Mouse (Mus musculus): ENCODE measurements at regions not wholly inside any gene's neighbourhood (a gene's known extent, or its start where the extent isn't known, plus 50 kb on each side); places are given as distances from the start of the nearest gene placed in this dataset.
A peak's percentile ranks its signal among the peaks of the same experiment; 100 is the strongest.

- Histone ChIP-seq H3K36me3 (ENCODE audit: control insufficient read depth, insufficient read depth, low read length) (no peaks in the 10 kb centered on the region), H3K9me3 (ENCODE audit: control insufficient read depth, low read length) (peaks cover 12% of the 10 kb centered on the region; the same call in 1 of the 2 replicates), H3K27me3 (replicated peaks; ENCODE audit: control insufficient read depth, insufficient read depth, low read length) (no peaks in the 10 kb centered on the region), H3K4me3 (ENCODE audit: low read depth, low read length) (no peak overlapping the region), H3K27ac (replicated peaks; ENCODE audit: low read depth, low read length) (no peak overlapping the region), H3K4me2 (ENCODE audit: low read depth, low read length) (no peak overlapping the region), H3K9ac (ENCODE audit: low read depth, low read length) (no peak overlapping the region), H3K4me1 (ENCODE audit: control insufficient read depth, insufficient read depth, low read length) (peaks cover 10% of the 10 kb centered on the region; the same call in 1 of the 2 replicates)
- peak; percentile 58 for DNase-seq (ENCODE audit: low spot score)
- ATAC-seq (ENCODE audit: low read depth): peak; percentile 82
- WGBS: 37% methylated on average over 6 of the region's 6 CpGs
Measured at GRCm38 (mm10) chr9:61468368-61468848, 96.2 kb downstream of the Tle3 start.
